Mouse (Mus musculus) heart, adult 2 months (tissue): ENCODE measurements at regions not wholly inside any gene's neighbourhood (a gene's known extent, or its start where the extent isn't known, plus 50 kb on each side); places are given as distances from the start of the nearest gene placed in this dataset.

Experiments used
- DNase-seq, 2 experiments: peaks; one replicate each; pipeline ENCODE4 v3.0.0; 2021
- H3K27ac ChIP-seq: fragments of 200-600 bp; 2 replicates; pipeline ENCODE4 v1.8.1; 2022
- H3K27me3 ChIP-seq: fragments of 200-500 bp; 2 replicates; pipeline ENCODE4 v1.6.1; 2012; ENCODE audit warnings: mild to moderate bottlenecking, low read length, inconsistent platforms, mixed read lengths; ENCODE audit not compliant: control insufficient read depth, insufficient read depth
- H3K36me3 ChIP-seq: fragments of 200-500 bp; 2 replicates; pipeline ENCODE4 v1.6.1; 2012; ENCODE audit warnings: low read length, inconsistent platforms; ENCODE audit not compliant: control insufficient read depth, insufficient read depth
- H3K4me1 ChIP-seq: fragments of 200-500 bp; 2 replicates; pipeline ENCODE4 v1.6.1; 2011; ENCODE audit warnings: low read length; ENCODE audit not compliant: control insufficient read depth, insufficient read depth
- H3K4me3 ChIP-seq: fragments of 200-600 bp; 2 replicates; pipeline ENCODE4 v1.8.1; 2022
- H3K79me2 ChIP-seq: fragments of 200-500 bp; replicated peaks from 2 replicates; pipeline ENCODE4 v1.6.1; 2012; ENCODE audit warnings: mild to moderate bottlenecking, inconsistent platforms, low read length, moderate library complexity, mixed read lengths; ENCODE audit not compliant: control insufficient read depth, insufficient read depth
- H3K9ac ChIP-seq: fragments of 200-500 bp; 2 replicates; pipeline ENCODE4 v1.6.1; 2012; ENCODE audit warnings: low read depth, mild to moderate bottlenecking, control low read depth, inconsistent platforms, low read length, mixed read lengths
- CTCF ChIP-seq: fragments of 200-600 bp; IDR thresholded peaks from 2 replicates; pipeline ENCODE4 v1.8.1; 2022; ENCODE audit warnings: antibody characterized with exemption, mild to moderate bottlenecking, moderate library complexity
- EP300 ChIP-seq: fragments of 200-500 bp; IDR thresholded peaks from 2 replicates; pipeline ENCODE4 v1.6.1; 2011; ENCODE audit warnings: low read depth, low read length, control low read depth; ENCODE audit not compliant: insufficient read depth
- POLR2A ChIP-seq: fragments of 200-500 bp; IDR thresholded peaks from 2 replicates; pipeline ENCODE4 v1.6.1; 2011; ENCODE audit warnings: mild to moderate bottlenecking, low read depth, low read length, control low read depth; ENCODE audit not compliant: insufficient read depth
- WGBS: fragments of 180-500 bp; shearing (Covaris S2); methylation state at CpG from one replicate; pipeline ENCODE4 v1.1.7; 2018; 5-methylcytosine and 5-hydroxymethylcytosine counted together
- intact Hi-C: fragments of 180-260 bp; cut with DNase I; formaldehyde crosslinking; loops from one replicate; pipeline ENCODE4 v1.15.1; 2025

DNA sequence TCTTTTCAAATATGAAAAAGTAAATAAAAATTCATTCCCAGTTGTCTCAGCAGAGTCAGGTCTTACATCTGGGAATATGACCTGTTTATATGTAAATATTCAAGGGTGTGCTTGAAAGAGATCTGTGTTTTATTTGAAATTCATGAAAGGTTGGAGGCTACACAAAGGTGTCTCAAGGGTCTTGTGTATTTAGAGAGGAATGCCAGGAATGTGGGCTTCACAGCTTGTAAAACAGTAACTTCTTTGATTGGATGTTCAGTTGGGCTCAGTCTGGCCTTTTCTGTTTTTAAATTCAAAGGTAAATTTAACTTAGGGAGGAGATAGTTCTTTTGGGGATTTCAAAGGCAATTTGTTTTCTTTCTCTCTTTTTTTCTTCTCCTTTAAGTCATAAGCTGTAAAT is 514.7 kb upstream of the Gm9747 start:
- Histone ChIP-seq H3K79me2 (no peaks in the 10 kb centered on the region), H3K27ac (no peak overlapping the region), H3K9ac (no peak overlapping the region), H3K4me3 (no peak overlapping the region), H3K4me1 (no peaks in the 10 kb centered on the region), H3K36me3 (no peaks in the 10 kb centered on the region), H3K27me3 (no peaks in the 10 kb centered on the region)
- TF ChIP-seq POLR2A, result no peak
- TF ChIP-seq EP300, result no peak
- no peak for TF ChIP-seq CTCF
- intact Hi-C loops, result no loop called here
- no peak for DNase-seq

DNA sequence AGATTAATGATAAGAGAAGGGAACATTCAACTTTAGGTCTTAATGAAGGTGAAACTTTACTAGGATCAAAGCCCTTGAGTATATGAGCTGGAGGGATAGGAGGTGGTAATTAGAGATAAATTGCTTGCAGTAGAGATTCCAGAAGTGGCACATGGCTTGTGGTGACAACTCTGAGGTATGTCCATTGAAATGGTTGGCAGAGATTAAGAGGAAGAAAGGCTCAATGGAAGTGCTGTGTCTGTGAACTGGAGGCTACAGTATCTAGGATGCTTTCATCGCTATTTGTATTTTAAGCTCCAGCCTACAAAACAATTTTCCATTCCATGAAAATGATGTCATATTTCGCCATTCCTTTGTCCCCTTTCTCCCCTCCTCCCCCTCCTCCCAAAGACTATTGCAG is 508.1 kb upstream of the Gm9747 start:
- no peak for DNase-seq
- H3K9ac ChIP-seq, result no peak overlapping the region
- WGBS, result 31% methylated on average over 2 of the region's 2 CpGs
- no peaks in the 10 kb centered on the region for H3K4me1 ChIP-seq
- intact Hi-C loops, result no loop called here
- no peaks in the 10 kb centered on the region for H3K79me2 ChIP-seq
- H3K36me3 ChIP-seq, result no peaks in the 10 kb centered on the region
- no peaks in the 10 kb centered on the region for H3K27me3 ChIP-seq
- H3K27ac ChIP-seq, result no peak overlapping the region
- no peak overlapping the region for H3K4me3 ChIP-seq
- TF ChIP-seq CTCF (no peak), POLR2A (no peak), EP300 (no peak)

DNA sequence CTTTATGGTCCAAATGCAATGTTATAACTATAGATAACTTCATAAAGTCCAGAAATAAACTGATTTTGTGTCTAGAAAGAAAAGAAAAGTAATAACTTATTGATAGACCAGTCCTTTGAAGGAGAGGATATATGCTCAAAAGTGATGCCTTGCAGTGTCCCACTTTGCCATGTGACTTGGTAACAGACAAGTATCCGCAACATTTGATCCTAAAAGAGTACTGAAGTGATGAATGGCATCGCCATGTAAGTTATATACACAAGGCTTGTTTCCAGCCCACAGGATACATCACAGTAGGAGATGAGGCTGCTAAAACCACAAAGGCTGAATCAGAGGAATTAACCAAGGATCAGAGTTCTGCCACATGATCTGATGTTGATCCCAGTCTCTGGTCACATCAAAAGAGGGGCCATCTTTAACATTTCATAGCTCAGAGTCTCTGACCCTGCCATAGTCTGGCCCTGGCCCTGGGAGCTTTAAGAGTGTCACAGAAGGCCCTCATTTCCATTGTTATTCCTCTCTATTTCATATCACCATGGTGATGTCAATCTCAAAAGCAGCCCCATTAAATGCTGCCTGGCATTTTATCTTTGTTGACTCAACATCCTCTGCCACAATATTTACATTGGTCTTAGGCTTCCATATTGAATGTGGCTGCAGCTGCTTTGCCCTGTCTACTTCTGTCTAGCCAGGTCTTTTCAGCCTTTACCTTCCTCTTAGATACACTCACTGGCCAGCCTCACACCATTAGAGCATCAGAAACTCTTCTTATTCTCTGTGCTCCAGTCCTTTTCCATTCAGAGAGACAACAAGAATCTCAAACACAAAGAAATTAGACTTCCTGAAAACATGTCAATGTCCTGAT is 506.4 kb upstream of the Gm9747 start:
- Histone ChIP-seq H3K79me2 (no peaks in the 10 kb centered on the region), H3K4me1 (no peaks in the 10 kb centered on the region), H3K27ac (no peak overlapping the region), H3K9ac (no peak overlapping the region), H3K27me3 (no peaks in the 10 kb centered on the region), H3K4me3 (no peak overlapping the region), H3K36me3 (no peaks in the 10 kb centered on the region)
- intact Hi-C loops, result no loop called here
- no peak for DNase-seq
- WGBS, result 89% methylated on average over 2 of the region's 2 CpGs
- TF ChIP-seq CTCF (no peak), EP300 (no peak), POLR2A (no peak)

DNA sequence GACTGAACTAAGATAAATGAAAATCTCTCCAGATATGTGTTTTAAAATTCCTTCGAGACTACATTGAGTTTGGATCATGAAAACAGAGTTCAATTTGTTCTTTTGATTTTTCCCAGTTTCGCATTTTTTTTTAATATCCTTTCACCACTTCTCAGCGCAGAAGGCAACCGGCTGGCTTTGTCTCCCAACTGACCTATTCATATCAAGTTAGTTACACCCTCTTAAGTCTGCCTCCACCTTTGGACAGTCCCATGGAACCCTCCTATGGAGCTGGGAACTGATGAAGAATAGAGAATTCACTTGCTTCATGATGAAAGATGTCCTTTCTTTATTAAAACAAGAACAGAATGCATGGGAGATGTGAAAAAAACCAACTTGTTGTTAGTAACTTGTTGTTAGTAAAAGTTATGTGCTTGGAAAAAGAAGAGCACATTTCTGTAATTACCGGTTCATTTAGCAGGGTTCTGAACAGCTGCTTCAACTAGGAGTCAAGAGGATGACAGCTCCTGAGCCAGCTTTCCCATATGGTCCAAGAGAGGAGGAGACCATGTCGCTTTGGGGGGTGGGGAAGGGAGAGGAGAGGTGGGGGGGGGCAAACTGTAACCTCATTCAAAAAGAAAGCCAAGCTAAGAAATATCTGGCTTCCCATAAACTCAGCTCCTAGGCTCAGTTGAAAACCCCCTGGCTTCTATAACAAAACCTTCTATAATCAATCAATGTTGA is 495.6 kb upstream of the Gm9747 start:
- no peak overlapping the region for H3K9ac ChIP-seq
- no peaks in the 10 kb centered on the region for H3K4me1 ChIP-seq
- H3K4me3 ChIP-seq, result no peak overlapping the region
- H3K79me2 ChIP-seq, result no peaks in the 10 kb centered on the region
- WGBS, result 66% methylated on average over 6 of the region's 6 CpGs
- intact Hi-C loops, result no loop called here
- TF ChIP-seq CTCF (no peak), EP300 (no peak), POLR2A (no peak)
- no peaks in the 10 kb centered on the region for H3K27me3 ChIP-seq
- H3K27ac ChIP-seq, result no peak overlapping the region
- no peaks in the 10 kb centered on the region for H3K36me3 ChIP-seq
- DNase-seq, result peak in 1 of 2 experiments; percentile 13

DNA sequence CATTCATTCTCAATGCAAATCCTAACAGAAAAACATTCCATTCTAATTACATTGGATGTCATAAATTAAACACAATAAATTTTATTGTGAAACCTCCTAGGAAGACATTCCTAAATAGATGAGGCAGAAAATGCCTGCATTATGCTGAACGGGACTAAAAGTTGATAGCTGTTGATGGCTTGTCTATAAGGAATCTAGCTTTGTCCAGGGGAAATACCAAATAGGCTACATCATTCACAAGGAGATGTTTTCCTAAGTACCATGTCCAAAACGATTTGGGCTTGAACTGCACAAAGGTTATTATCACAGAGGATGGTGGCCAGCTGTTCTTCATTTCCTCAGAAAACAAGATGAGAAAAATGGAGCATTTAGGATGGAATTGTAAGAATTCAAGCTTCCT is 494.5 kb upstream of the Gm9747 start:
- 23% methylated on average over 2 of the region's 2 CpGs for WGBS
- no peak overlapping the region for H3K4me3 ChIP-seq
- H3K79me2 ChIP-seq, result no peaks in the 10 kb centered on the region
- intact Hi-C loops, result no loop called here
- no peaks in the 10 kb centered on the region for H3K4me1 ChIP-seq
- H3K27me3 ChIP-seq, result no peaks in the 10 kb centered on the region
- no peaks in the 10 kb centered on the region for H3K36me3 ChIP-seq
- TF ChIP-seq CTCF (no peak), POLR2A (no peak), EP300 (no peak)
- no peak overlapping the region for H3K27ac ChIP-seq
- DNase-seq, result no peak
- no peak overlapping the region for H3K9ac ChIP-seq

DNA sequence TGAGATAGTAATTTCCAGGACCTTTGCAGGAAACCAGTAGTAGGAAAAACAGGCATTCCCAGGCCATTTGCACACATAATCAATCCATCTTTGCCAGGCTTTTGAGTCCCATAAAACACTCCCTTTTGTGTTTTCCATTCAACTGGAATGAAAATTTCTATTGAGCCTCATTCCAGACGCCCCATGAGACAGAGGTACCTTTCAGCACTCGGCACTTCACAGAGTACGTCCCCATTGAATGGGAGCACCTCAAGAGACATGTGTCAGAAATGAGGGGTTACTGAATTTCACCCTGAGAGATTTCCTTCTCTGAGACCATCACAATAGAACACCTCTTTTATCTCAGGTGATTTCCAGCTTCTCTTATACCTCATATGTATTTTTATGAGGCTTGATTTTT is 493.5 kb upstream of the Gm9747 start:
- Histone ChIP-seq H3K36me3 (no peaks in the 10 kb centered on the region), H3K79me2 (no peaks in the 10 kb centered on the region), H3K4me1 (no peaks in the 10 kb centered on the region), H3K4me3 (no peak overlapping the region), H3K27ac (no peak overlapping the region), H3K27me3 (no peaks in the 10 kb centered on the region), H3K9ac (no peak overlapping the region)
- WGBS, result 77% methylated on average over 3 of the region's 3 CpGs
- no peak for DNase-seq
- TF ChIP-seq EP300, result no peak
- intact Hi-C loops, result no loop called here
